Mouse (Mus musculus) frontal cortex, postnatal 36 days (tissue): ENCODE results near the gene Mbl2.
"Not testable (repeated sequence)": the region's sequence is repeated elsewhere in the genome, so short reads cannot be mapped to it uniquely, and the experiment has no call there.

Source experiments
- DNase-seq, 2 experiments: peaks; one replicate each; pipeline ENCODE4 v3.0.0; 2022; ENCODE audit warnings: low spot score in 2 of 2

Gene Mbl2

GRCm38 (mm10) chr19:30232691-30233090 is at the start of gene Mbl2:
TSS of gene Mbl2 (plus strand) at chr19:30232942.
- no peak for DNase-seq

GRCm38 (mm10) chr19:30185536-30185935 is 47.2 kb upstream of the Mbl2 start:
- no peak for DNase-seq

GRCm38 (mm10) chr19:30187232-30187631 is 45.5 kb upstream of the Mbl2 start:
- DNase-seq = no peak

- no peak for DNase-seq
These were observed 37.7 kb upstream of the Mbl2 start for GRCm38 (mm10) chr19:30194999-30195398.

GRCm38 (mm10) chr19:30202177-30202576 is 30.6 kb upstream of the Mbl2 start:
- no peak for DNase-seq

GRCm38 (mm10) chr19:30205159-30205816 is 27.5 kb upstream of the Mbl2 start:
- DNase-seq = peak; percentile 24 to 34

- no peak for DNase-seq
These were observed 26.9 kb upstream of the Mbl2 start for GRCm38 (mm10) chr19:30205874-30206273.

GRCm38 (mm10) chr19:30206981-30207380 is 25.8 kb upstream of the Mbl2 start:
- DNase-seq = no peak

- DNase-seq = not testable (repeated sequence)
These were observed 23.7 kb upstream of the Mbl2 start for GRCm38 (mm10) chr19:30209006-30209405.

GRCm38 (mm10) chr19:30214026-30214425 is 18.7 kb upstream of the Mbl2 start:
- DNase-seq = no peak

GRCm38 (mm10) chr19:30215736-30216135 is 17.0 kb upstream of the Mbl2 start:
- DNase-seq = not testable (repeated sequence)

GRCm38 (mm10) chr19:30216186-30216585 is 16.6 kb upstream of the Mbl2 start:
- no peak for DNase-seq

GRCm38 (mm10) chr19:30217335-30217734 is 15.4 kb upstream of the Mbl2 start:
- DNase-seq = peak; percentile 61 to 69

GRCm38 (mm10) chr19:30222593-30222992 is 10.1 kb upstream of the Mbl2 start:
- DNase-seq = not testable (repeated sequence)

- DNase-seq = no peak
These were observed 3.3 kb upstream of the Mbl2 start for GRCm38 (mm10) chr19:30229477-30229876.

- no peak for DNase-seq
These were observed 1.7 kb downstream of the Mbl2 start for GRCm38 (mm10) chr19:30234416-30234815.

- no peak for DNase-seq
These were observed 14.6 kb downstream of the Mbl2 start for GRCm38 (mm10) chr19:30247359-30247758.

- peak; percentile 70 to 85 for DNase-seq
These were observed 16.1 kb downstream of the Mbl2 start for GRCm38 (mm10) chr19:30248822-30249221.

GRCm38 (mm10) chr19:30252253-30252652 is 19.5 kb downstream of the Mbl2 start:
- no peak for DNase-seq

GRCm38 (mm10) chr19:30256339-30256738 is 23.6 kb downstream of the Mbl2 start:
- no peak for DNase-seq

GRCm38 (mm10) chr19:30281125-30281524 is 48.4 kb downstream of the Mbl2 start:
- DNase-seq = no peak

GRCm38 (mm10) chr19:30287899-30288490 is 55.3 kb downstream of the Mbl2 start:
- no peak for DNase-seq
